Mouse (Mus musculus) lung, adult 2 months (tissue): ENCODE data around the gene Numbl.

Experiments
- CTCF ChIP-seq: fragments of 200-500 bp; IDR thresholded peaks from 2 replicates; pipeline ENCODE4 v1.5.1; 2011; ENCODE audit warnings: mild to moderate bottlenecking, low read length, control low read depth; ENCODE audit not compliant: insufficient read depth
- POLR2A ChIP-seq: fragments of 200-500 bp; IDR thresholded peaks from 2 replicates; pipeline ENCODE4 v1.6.1; 2011; ENCODE audit warnings: low read depth, mild to moderate bottlenecking, control low read depth, low read length, borderline replicate concordance; ENCODE audit errors: extremely low read depth

- TF ChIP-seq POLR2A: no peak
- no peak for TF ChIP-seq CTCF
Measured at GRCm38 (mm10) chr7:27237527-27237926, 20.7 kb upstream of the Numbl start.
